Mouse (Mus musculus) MEL (cell line): ENCODE results near the gene Inip. TPM values are rescaled to one million over a fixed set of nuclear protein-coding genes. Genes with fewer than 3 reads are reported as not detected.
"Not testable (repeated sequence)": the region's sequence is repeated elsewhere in the genome, so short reads cannot be mapped to it uniquely, and the experiment has no call there.

Source experiments
- DNase-seq: peaks from one replicate; pipeline ENCODE4 v3.0.0; 2011; ENCODE audit warnings: low read depth, low spot score
- H3K27ac ChIP-seq: 2 replicates; pipeline ENCODE4 v1.5.1; 2012; ENCODE audit warnings: low read depth, mild to moderate bottlenecking, control low read depth, low read length, moderate library complexity; ENCODE audit not compliant: control insufficient read depth
- H3K27me3 ChIP-seq, 2 experiments: fragments of 150-350 bp in 1 of 2; sonication (generic) in 1 of 2; 2 replicates each; pipeline ENCODE4 v1.6.1; 2012; ENCODE audit warnings: low read length in 2 of 2, mild to moderate bottlenecking in 2 of 2, improper control_type of control experiment in 1 of 2, moderate library complexity in 1 of 2; ENCODE audit not compliant: insufficient read depth in 2 of 2, control insufficient read depth in 1 of 2
- H3K36me3 ChIP-seq, 2 experiments: 2 replicates each; pipeline ENCODE4 v1.6.1; 2012 to 2014; ENCODE audit warnings: low read length in 2 of 2, improper control_type of control experiment in 1 of 2, inconsistent platforms in 1 of 2, mild to moderate bottlenecking in 1 of 2; ENCODE audit not compliant: insufficient read depth in 2 of 2, control insufficient read depth in 1 of 2
- H3K4me1 ChIP-seq, 2 experiments: fragments of 150-350 bp in 1 of 2; sonication (generic) in 1 of 2; 2 replicates each; pipeline ENCODE4 v1.6.1; 2012; ENCODE audit warnings: low read length in 2 of 2, improper control_type of control experiment in 1 of 2, mild to moderate bottlenecking in 1 of 2; ENCODE audit not compliant: insufficient read depth in 2 of 2, control insufficient read depth in 1 of 2
- H3K4me3 ChIP-seq, 2 experiments: fragments of 150-350 bp in 1 of 2; sonication (generic) in 1 of 2; 2 replicates each; pipeline ENCODE4 v1.5.1; 2012; ENCODE audit warnings: low read depth in 2 of 2, low read length in 2 of 2, mild to moderate bottlenecking in 2 of 2, moderate library complexity in 2 of 2, control low read depth in 1 of 2, improper control_type of control experiment in 1 of 2; ENCODE audit not compliant: control insufficient read depth in 1 of 2, insufficient read depth in 1 of 2
- H3K79me2 ChIP-seq: 2 replicates; pipeline ENCODE4 v1.6.1; 2012; ENCODE audit warnings: mild to moderate bottlenecking, low read length, moderate library complexity; ENCODE audit not compliant: control insufficient read depth, poor library complexity, insufficient read depth
- H3K9ac ChIP-seq: 2 replicates; pipeline ENCODE4 v1.6.1; 2012; ENCODE audit warnings: low read depth, mild to moderate bottlenecking, control low read depth, low read length, moderate library complexity; ENCODE audit not compliant: control insufficient read depth, poor library complexity, severe bottlenecking
- H3K9me3 ChIP-seq: fragments of 150-350 bp; sonication (generic); replicated peaks from 2 replicates; pipeline ENCODE4 v1.6.1; 2012; ENCODE audit warnings: mild to moderate bottlenecking, low read length, improper control_type of control experiment, moderate library complexity; ENCODE audit not compliant: insufficient read depth
- CHD1 ChIP-seq: IDR thresholded peaks from 2 replicates; pipeline ENCODE4 v1.6.1; 2012; ENCODE audit warnings: low read depth, mild to moderate bottlenecking, inconsistent platforms, low read length, improper control_type of control experiment
- CHD2 ChIP-seq: IDR thresholded peaks from 2 replicates; pipeline ENCODE4 v1.6.1; 2011; ENCODE audit warnings: low read length, improper control_type of control experiment
- CTCF ChIP-seq, 3 experiments: IDR thresholded peaks in 2 of 3; conservative IDR thresholded peaks in 1 of 3; 2 replicates each; pipeline ENCODE4 v1.5.1; 2011 to 2012; ENCODE audit warnings: low read length in 3 of 3, low read depth in 2 of 3, mild to moderate bottlenecking in 2 of 3, improper control_type of control experiment in 1 of 3, inconsistent platforms in 1 of 3, mixed read lengths in 1 of 3, moderate library complexity in 1 of 3; ENCODE audit not compliant: control insufficient read depth in 1 of 3, insufficient read depth in 1 of 3, poor library complexity in 1 of 3, severe bottlenecking in 1 of 3
- E2F4 ChIP-seq: IDR thresholded peaks from 2 replicates; pipeline ENCODE4 v1.6.1; 2011; ENCODE audit warnings: low read depth, low read length, improper control_type of control experiment, borderline replicate concordance
- ELF1 ChIP-seq: IDR thresholded peaks from 2 replicates; pipeline ENCODE4 v1.6.1; 2014; ENCODE audit warnings: low read depth, mild to moderate bottlenecking, inconsistent platforms, low read length, improper control_type of control experiment, moderate library complexity
- ETS1 ChIP-seq: IDR thresholded peaks from 2 replicates; pipeline ENCODE4 v1.6.1; 2012; ENCODE audit warnings: low read depth, mild to moderate bottlenecking, inconsistent platforms, low read length, improper control_type of control experiment, moderate library complexity
- GABPA ChIP-seq: IDR thresholded peaks from 2 replicates; pipeline ENCODE4 v1.6.1; 2012; ENCODE audit warnings: low read depth, mild to moderate bottlenecking, inconsistent platforms, low read length, improper control_type of control experiment, moderate library complexity
- KAT2A ChIP-seq: conservative IDR thresholded peaks from 2 replicates; pipeline ENCODE4 v1.6.1; 2012; ENCODE audit warnings: low read depth, low read length, improper control_type of control experiment, inconsistent platforms
- MAFK ChIP-seq: IDR thresholded peaks from 2 replicates; pipeline ENCODE4 v1.6.1; 2011; ENCODE audit warnings: low read depth, mild to moderate bottlenecking, low read length, improper control_type of control experiment, borderline replicate concordance
- MYC ChIP-seq: IDR thresholded peaks from 2 replicates; pipeline ENCODE4 v1.6.1; 2011; ENCODE audit warnings: low read depth, mild to moderate bottlenecking, low read length, improper control_type of control experiment, moderate library complexity
- POLR2A ChIP-seq, 2 experiments: IDR thresholded peaks; 2 replicates each; pipeline ENCODE4 v1.6.1; 2011 to 2012; ENCODE audit warnings: low read length in 2 of 2, mild to moderate bottlenecking in 2 of 2, control low read depth in 1 of 2, improper control_type of control experiment in 1 of 2, low read depth in 1 of 2, moderate library complexity in 1 of 2; ENCODE audit not compliant: control insufficient read depth in 1 of 2, insufficient read depth in 1 of 2, poor library complexity in 1 of 2
- POLR2AphosphoS2 ChIP-seq: IDR thresholded peaks from 2 replicates; pipeline ENCODE4 v1.6.1; 2011; ENCODE audit warnings: low read length, improper control_type of control experiment
- POLR2AphosphoS5 ChIP-seq: IDR thresholded peaks from 2 replicates; pipeline ENCODE4 v1.6.1; 2012; ENCODE audit warnings: low read depth, borderline replicate concordance, mild to moderate bottlenecking, inconsistent platforms, low read length, moderate library complexity, mixed read lengths
- RAD21 ChIP-seq: IDR thresholded peaks from 2 replicates; pipeline ENCODE4 v1.6.1; 2011; ENCODE audit warnings: mild to moderate bottlenecking, low read depth, low read length, improper control_type of control experiment
- SIN3A ChIP-seq: IDR thresholded peaks from 2 replicates; pipeline ENCODE4 v1.6.1; 2012; ENCODE audit warnings: low read length, improper control_type of control experiment, inconsistent platforms
- SMC3 ChIP-seq: IDR thresholded peaks from 2 replicates; pipeline ENCODE4 v1.6.1; 2011; ENCODE audit warnings: low read depth, low read length, improper control_type of control experiment
- TBP ChIP-seq: IDR thresholded peaks from 2 replicates; pipeline ENCODE4 v1.8.0; 2011; ENCODE audit warnings: low read depth, low read length, improper control_type of control experiment
- UBTF ChIP-seq: IDR thresholded peaks from 2 replicates; pipeline ENCODE4 v1.6.1; 2012; ENCODE audit warnings: low read depth, mild to moderate bottlenecking, inconsistent platforms, low read length, improper control_type of control experiment, moderate library complexity, borderline replicate concordance; ENCODE audit not compliant: insufficient read depth
- ZC3H11A ChIP-seq: IDR thresholded peaks from 2 replicates; pipeline ENCODE4 v1.6.1; 2012; ENCODE audit warnings: low read depth, mild to moderate bottlenecking, inconsistent platforms, low read length, improper control_type of control experiment
- ZKSCAN1 ChIP-seq: IDR thresholded peaks from 2 replicates; pipeline ENCODE4 v1.6.1; 2012; ENCODE audit warnings: low read depth, mild to moderate bottlenecking, inconsistent platforms, low read length, improper control_type of control experiment, moderate library complexity
- polyA plus RNA-seq, 2 experiments: library from polyadenylated mRNA; stranded (reverse) in 1 of 2; unstranded in 1 of 2; fragments of >175 nt in 1 of 2; fragments of >200 nt in 1 of 2; gene quantifications; 2 replicates each; pipeline versions ENCODE4 v1.2.1 to v1.2.4; 2012; ENCODE audit warnings: low replicate concordance in 2 of 2, low read depth in 1 of 2; ENCODE audit not compliant: insufficient read length in 2 of 2, insufficient read depth in 1 of 2, missing spikeins in 1 of 2
- total RNA-seq: library from RNA; depleted of rRNA; stranded (reverse); fragments of 300-350 nt; gene quantifications from 2 replicates; pipeline ENCODE4 v1.2.3, GENCODE M21; 2012

Inip gene
- total and polyA plus RNA-seq, 3 experiments: 42.4 to 50.3 TPM; not detected in 1

DNA sequence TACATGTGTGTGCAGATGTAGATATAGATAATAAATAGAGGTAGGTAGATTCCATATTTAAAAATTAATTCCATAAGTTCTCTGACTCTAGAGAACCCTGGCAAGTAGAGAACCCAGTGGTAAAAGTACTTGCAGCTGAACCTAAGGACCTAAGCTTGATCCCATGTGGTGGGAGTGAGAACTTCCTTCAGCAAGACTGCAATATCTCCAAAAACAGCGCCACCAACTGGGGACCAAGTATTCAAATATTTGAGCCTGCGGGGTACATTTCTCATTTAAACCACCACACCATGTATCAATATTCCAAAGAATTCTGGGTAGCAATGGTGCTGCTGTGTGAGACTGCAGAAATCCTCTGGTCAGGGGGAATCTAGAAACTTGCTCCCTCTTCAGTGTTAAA, 7.3 kb downstream of the Inip start:
- Histone ChIP-seq H3K36me3 (no peaks in the 10 kb centered on the region), H3K9ac (no peak overlapping the region)
- no peak for TF ChIP-seq MYC
- no peak for TF ChIP-seq TBP
- no peak for TF ChIP-seq ZC3H11A
- no peak for TF ChIP-seq CHD1
- no peak for TF ChIP-seq POLR2AphosphoS2
- no peak for TF ChIP-seq RAD21
- no peak for TF ChIP-seq GABPA
- TF ChIP-seq UBTF: no peak
- TF ChIP-seq CTCF (IDR thresholded peaks at IDR 0.05 in 2 of 3, conservative IDR thresholded peaks at IDR 0.05 in 1 of 3; ENCODE audit: control insufficient read depth in 1 of 3, insufficient read depth in 1 of 3, low read depth in 2 of 3, low read length in 3 of 3, poor library complexity in 1 of 3, severe bottlenecking in 1 of 3): peak in 1 of 3 experiments; percentile 41; a peak in 2 of 6 replicates
- TF ChIP-seq POLR2A (IDR thresholded peaks at IDR 0.05; ENCODE audit: control insufficient read depth in 1 of 2, insufficient read depth in 1 of 2, low read depth in 1 of 2, low read length in 2 of 2, poor library complexity in 1 of 2): no peak
- peak; percentile 13; the same call in 1 of the 2 replicates for TF ChIP-seq SMC3
- TF ChIP-seq MAFK: no peak
- TF ChIP-seq, all 39 proteins: peak for 2
- Histone ChIP-seq H3K27ac (no peak overlapping the region), H3K79me2 (no peaks in the 10 kb centered on the region), H3K27me3 (peaks cover 3 to 10% of the 10 kb centered on the region in 2 experiments; a peak in 3 of 4 replicates), H3K4me1 (no peaks in the 10 kb centered on the region), H3K9me3 (no peaks in the 10 kb centered on the region), H3K4me3 (no peak overlapping the region)
- DNase-seq: peak; percentile 56

DNA sequence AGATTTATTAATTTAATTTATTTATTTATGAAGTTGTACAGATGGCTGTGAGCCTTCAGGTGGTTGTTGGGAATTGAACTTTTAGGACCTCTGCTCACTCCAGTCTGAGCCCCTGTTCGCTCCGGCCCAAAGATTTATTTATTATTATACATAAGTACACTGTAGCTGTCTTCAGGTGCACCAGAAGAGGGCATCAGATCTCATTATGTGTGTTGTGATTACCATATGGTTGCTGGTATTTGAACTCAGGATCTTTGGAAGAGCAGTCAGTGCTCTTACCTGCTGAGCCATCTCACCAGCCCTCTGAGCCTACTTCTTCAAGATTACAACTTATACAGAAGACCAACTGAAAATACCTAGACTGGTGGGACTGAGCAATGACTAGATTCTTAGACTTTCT, 7.8 kb downstream of the Inip start:
- H3K4me1 ChIP-seq, H3K79me2 ChIP-seq, DNase-seq, H3K36me3 ChIP-seq, H3K27ac ChIP-seq, H3K9me3 ChIP-seq, H3K9ac ChIP-seq, H3K4me3 ChIP-seq: not testable (repeated sequence)
- peaks cover 3 to 10% of the 10 kb centered on the region in 2 experiments; a peak in 3 of 4 replicates for H3K27me3 ChIP-seq
- TF ChIP-seq SMC3: peak; percentile 32
- TF ChIP-seq RAD21: peak; percentile 9
- peak in 1 of 3 experiments; percentile 29; a peak in 1 of 6 replicates for TF ChIP-seq CTCF (IDR thresholded peaks at IDR 0.05 in 2 of 3, conservative IDR thresholded peaks at IDR 0.05 in 1 of 3; ENCODE audit: control insufficient read depth in 1 of 3, insufficient read depth in 1 of 3, low read depth in 2 of 3, low read length in 3 of 3, poor library complexity in 1 of 3, severe bottlenecking in 1 of 3)
- 0 out of 2 replicates have a peak, but pooled peaks have one; percentile 7 for TF ChIP-seq ZC3H11A

DNA sequence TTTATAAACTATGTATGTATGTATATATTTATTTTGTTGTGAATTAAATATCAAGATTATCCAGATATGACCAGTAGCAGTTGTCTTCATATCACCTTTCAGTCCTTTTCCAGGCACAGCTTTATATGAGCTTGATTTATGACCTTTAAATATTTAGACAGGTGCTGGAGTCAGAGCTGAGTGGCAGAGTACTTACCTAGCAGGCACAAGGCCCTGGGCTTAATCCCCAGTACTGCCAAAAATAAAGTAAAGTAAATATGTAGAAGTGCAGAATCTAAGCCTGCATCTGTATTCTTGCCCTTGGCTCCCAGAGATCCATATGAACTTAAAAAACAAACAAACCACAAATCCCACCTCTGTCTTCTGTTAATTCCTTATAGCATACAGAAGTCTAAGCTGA, 12.4 kb downstream of the Inip start:
- peaks cover 0 to 10% of the 10 kb centered on the region in 2 experiments; a peak in 2 of 4 replicates for H3K36me3 ChIP-seq
- no peak for TF ChIP-seq CHD2
- TF ChIP-seq SIN3A: no peak
- TF ChIP-seq E2F4: no peak
- no peak for TF ChIP-seq KAT2A
- no peak for TF ChIP-seq ZKSCAN1
- TF ChIP-seq POLR2AphosphoS5: no peak
- TF ChIP-seq MAFK: no peak
- TF ChIP-seq ETS1: no peak
- no peak for TF ChIP-seq ELF1
- no peak overlapping the region for H3K27ac ChIP-seq
- no peak overlapping the region for H3K4me3 ChIP-seq
- peaks cover 2 to 3% of the 10 kb centered on the region in 2 experiments; a peak in 1 of 4 replicates for H3K4me1 ChIP-seq
- no peak for DNase-seq
- H3K9ac ChIP-seq: no peak overlapping the region
- peaks cover 5 to 10% of the 10 kb centered on the region in 2 experiments; a peak in 3 of 4 replicates for H3K27me3 ChIP-seq
- no peaks in the 10 kb centered on the region for H3K79me2 ChIP-seq
- no peaks in the 10 kb centered on the region for H3K9me3 ChIP-seq
